Mouse (Mus musculus) stomach, postnatal 0 days (tissue): Measurements from ENCODE around the gene Fgf13.
A peak's percentile ranks its signal among the peaks of the same experiment; 100 is the strongest.

ENCODE experiments used
- CTCF ChIP-seq: IDR thresholded peaks from 2 replicates; pipeline ENCODE4 v1.5.1; 2016; ENCODE audit warnings: antibody characterized with exemption, low read depth, mild to moderate bottlenecking, moderate library complexity
- EP300 ChIP-seq: optimal IDR thresholded peaks from 2 replicates; pipeline ENCODE3; 2016; ENCODE audit warnings: antibody characterized with exemption

- no peak for TF ChIP-seq EP300
- TF ChIP-seq CTCF = peak; percentile 27
Observed at GRCm38 (mm10) chrX:59177653-59178052, 390.2 kb downstream of the Fgf13 start.
